Mouse (Mus musculus): ENCODE results near the gene Adipoq. TPM values are rescaled to one million over a fixed set of nuclear protein-coding genes. Genes with fewer than 3 reads are reported as not detected.

Gene Adipoq
- polyA plus RNA-seq, 1 experiment from 2014 or later = not detected

DNA sequence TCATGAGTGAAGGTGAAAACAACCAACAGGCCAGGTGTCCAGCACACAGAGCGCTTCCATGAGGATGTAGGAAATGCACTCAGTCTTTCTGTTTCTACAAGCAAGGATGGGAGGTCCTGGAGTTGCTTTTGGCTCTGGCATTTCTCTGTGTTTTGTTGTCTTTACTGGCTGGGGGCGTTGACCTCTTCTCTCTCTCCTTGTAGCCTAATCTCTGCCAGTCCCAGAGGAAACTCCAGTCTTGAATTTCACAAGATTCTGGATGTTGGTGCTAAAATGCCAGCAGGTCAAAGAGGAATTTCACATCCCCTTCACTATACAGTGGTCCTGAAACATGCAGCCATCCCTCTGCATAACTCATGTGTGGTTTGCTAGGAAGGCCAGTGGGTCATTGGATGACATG, 2.6 kb downstream of the Adipoq start:
- Histone ChIP-seq H3K9me3 (no peaks in the 10 kb centered on the region), H3K4me1 (replicated peaks) (no peaks in the 10 kb centered on the region), H3K36me3 (no peaks in the 10 kb centered on the region), H3K4me2 (replicated peaks) (no peak overlapping the region), H3K27me3 (replicated peaks) (no peaks in the 10 kb centered on the region), H3K27ac (no peak overlapping the region), H3K4me3 (replicated peaks) (no peak overlapping the region), H3K9ac (no peak overlapping the region)
- no peak for ATAC-seq
- 66% methylated on average over 2 of the region's 2 CpGs for WGBS

DNA sequence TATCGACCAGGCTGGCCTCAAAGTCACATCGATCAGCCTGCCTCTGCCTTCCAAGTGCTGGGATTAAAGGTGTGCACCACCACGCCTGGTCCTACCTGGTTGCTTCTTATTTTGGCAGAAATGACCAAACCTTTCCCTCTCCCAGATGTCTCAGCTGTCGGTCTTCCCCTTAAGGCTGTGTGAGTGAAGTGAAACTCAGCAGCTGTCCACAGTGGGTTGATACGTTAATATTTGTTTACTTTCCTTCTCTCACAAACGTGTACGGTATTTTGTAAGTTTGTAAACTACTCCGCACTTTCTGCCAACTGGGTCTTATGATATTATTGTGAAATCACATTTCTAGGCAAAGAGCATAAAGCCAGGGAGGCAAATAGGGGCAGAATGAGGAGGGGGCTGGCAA, 3.1 kb downstream of the Adipoq start:
- H3K27me3 ChIP-seq (replicated peaks) = no peaks in the 10 kb centered on the region
- H3K4me3 ChIP-seq (replicated peaks) = no peak overlapping the region
- no peaks in the 10 kb centered on the region for H3K36me3 ChIP-seq
- H3K4me1 ChIP-seq (replicated peaks) = no peaks in the 10 kb centered on the region
- WGBS = 59% methylated on average over 8 of the region's 8 CpGs
- no peak overlapping the region for H3K4me2 ChIP-seq (replicated peaks)
- H3K27ac ChIP-seq = no peak overlapping the region
- H3K9ac ChIP-seq = no peak overlapping the region
- no peaks in the 10 kb centered on the region for H3K9me3 ChIP-seq
- no peak for ATAC-seq

DNA sequence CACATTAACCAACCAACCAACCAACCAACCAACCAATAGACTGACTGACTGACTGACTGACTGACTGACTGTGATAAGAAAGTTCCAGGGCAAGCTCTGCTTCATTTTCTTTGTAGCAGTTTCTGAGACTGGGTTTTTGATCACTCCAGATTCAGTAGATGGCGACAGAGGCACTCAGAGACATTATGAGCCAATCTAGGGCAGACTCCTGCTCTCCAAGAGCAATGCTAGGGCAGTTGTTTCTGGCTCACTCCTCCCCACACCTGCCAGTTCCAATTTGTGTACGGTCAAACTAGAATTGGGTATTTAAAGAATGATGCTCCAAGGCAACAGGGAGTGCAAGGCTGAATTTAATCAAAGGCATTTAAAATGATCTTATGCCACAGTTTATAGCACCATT, 5.1 kb downstream of the Adipoq start:
- Histone ChIP-seq H3K9ac (no peak overlapping the region), H3K4me2 (replicated peaks) (no peak overlapping the region), H3K9me3 (no peaks in the 10 kb centered on the region), H3K27me3 (replicated peaks) (no peaks in the 10 kb centered on the region), H3K4me1 (replicated peaks) (no peaks in the 10 kb centered on the region), H3K36me3 (no peaks in the 10 kb centered on the region), H3K27ac (no peak overlapping the region), H3K4me3 (replicated peaks) (no peak overlapping the region)
- ATAC-seq = no peak
- WGBS = 16% methylated on average over 2 of the region's 2 CpGs

DNA sequence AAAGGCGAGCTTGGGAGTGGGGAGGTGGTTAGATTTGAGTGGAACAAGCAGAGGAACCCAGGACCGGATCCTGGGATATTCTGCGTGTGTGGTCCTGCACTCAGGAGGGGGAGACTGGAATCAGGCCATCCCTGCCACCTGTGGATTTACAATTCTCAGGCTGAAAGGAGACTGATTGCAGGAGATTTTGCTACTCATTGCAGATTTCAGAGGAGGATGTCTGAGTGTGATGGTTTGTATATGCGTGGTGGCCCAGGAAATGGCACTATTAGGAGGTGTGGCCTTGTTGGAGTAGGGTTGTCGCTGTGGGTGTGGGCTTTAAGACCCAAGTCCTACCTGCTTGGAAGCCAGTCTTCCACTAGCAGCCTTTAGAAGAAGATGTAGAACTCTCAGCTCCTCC, 7.9 kb downstream of the Adipoq start:
- no peaks in the 10 kb centered on the region for H3K27me3 ChIP-seq (replicated peaks)
- no peak overlapping the region for H3K27ac ChIP-seq
- no peaks in the 10 kb centered on the region for H3K4me1 ChIP-seq (replicated peaks)
- no peak overlapping the region for H3K4me3 ChIP-seq (replicated peaks)
- WGBS = 52% methylated on average over 5 of the region's 5 CpGs
- no peaks in the 10 kb centered on the region for H3K36me3 ChIP-seq
- H3K9ac ChIP-seq = no peak overlapping the region
- H3K9me3 ChIP-seq = no peaks in the 10 kb centered on the region
- no peak for ATAC-seq
- no peak overlapping the region for H3K4me2 ChIP-seq (replicated peaks)

DNA sequence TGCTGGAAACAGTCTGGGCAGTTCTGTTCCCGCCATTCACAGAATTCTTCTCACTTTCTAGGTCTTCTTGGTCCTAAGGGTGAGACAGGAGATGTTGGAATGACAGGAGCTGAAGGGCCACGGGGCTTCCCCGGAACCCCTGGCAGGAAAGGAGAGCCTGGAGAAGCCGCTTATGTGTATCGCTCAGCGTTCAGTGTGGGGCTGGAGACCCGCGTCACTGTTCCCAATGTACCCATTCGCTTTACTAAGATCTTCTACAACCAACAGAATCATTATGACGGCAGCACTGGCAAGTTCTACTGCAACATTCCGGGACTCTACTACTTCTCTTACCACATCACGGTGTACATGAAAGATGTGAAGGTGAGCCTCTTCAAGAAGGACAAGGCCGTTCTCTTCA, 10.7 kb downstream of the Adipoq start:
- Histone ChIP-seq H3K4me3 (replicated peaks) (no peak overlapping the region), H3K36me3 (no peaks in the 10 kb centered on the region), H3K9me3 (no peaks in the 10 kb centered on the region), H3K27ac (no peak overlapping the region), H3K27me3 (replicated peaks) (no peaks in the 10 kb centered on the region), H3K4me2 (replicated peaks) (no peak overlapping the region), H3K4me1 (replicated peaks) (no peaks in the 10 kb centered on the region), H3K9ac (no peak overlapping the region)
- ATAC-seq = no peak
- 95% methylated on average over 13 of the region's 13 CpGs for WGBS

DNA sequence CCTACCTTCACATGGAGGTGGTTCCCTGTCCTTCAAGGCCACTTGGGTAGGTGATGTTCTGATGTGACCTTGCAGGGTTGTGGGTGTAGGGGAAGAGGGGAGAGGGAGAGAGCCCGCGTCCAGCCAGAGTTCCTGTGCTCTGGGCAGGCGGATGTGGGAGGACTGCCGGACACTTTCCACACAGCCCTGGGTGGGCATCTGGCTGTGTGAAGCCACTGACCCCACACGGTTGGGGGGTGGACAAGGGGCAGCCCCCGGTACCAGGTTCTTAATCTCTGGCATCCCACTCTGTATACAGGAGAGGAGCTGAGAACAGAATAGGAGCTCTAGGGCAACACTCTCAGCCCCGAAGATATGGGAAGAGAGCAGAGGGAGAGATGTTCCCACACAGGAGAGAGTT, 12.0 kb downstream of the Adipoq start:
- H3K9ac ChIP-seq = no peak overlapping the region
- H3K36me3 ChIP-seq = no peaks in the 10 kb centered on the region
- H3K9me3 ChIP-seq = no peaks in the 10 kb centered on the region
- no peak overlapping the region for H3K4me3 ChIP-seq (replicated peaks)
- no peak overlapping the region for H3K4me2 ChIP-seq (replicated peaks)
- H3K4me1 ChIP-seq (replicated peaks) = no peaks in the 10 kb centered on the region
- H3K27ac ChIP-seq = no peak overlapping the region
- no peaks in the 10 kb centered on the region for H3K27me3 ChIP-seq (replicated peaks)
- 82% methylated on average over 7 of the region's 7 CpGs for WGBS
- ATAC-seq = no peak

DNA sequence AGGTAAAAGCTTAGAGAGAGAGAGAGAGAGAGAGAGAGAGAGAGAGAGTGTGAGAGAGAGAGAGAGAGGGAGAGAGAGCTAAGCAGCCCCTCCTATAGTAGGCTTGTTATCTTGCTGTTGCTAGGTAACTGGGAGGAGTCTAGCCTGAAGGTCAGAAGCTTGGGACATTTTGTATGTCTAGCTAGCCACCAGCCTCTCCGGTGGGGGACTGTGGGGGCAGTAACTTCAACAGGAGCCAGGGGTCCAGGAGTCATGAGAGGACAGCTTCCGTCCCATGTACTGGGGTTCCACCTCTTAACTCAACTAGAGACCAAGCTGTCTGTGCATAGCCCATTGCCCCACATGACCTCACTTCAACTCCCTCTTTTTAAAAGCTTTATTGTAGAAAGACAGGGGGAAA, 12.6 kb downstream of the Adipoq start:
- no peak overlapping the region for H3K4me2 ChIP-seq (replicated peaks)
- H3K4me3 ChIP-seq (replicated peaks) = no peak overlapping the region
- no peaks in the 10 kb centered on the region for H3K36me3 ChIP-seq
- H3K9me3 ChIP-seq = no peaks in the 10 kb centered on the region
- no peak for ATAC-seq
- H3K27ac ChIP-seq = no peak overlapping the region
- no peak overlapping the region for H3K9ac ChIP-seq
- H3K4me1 ChIP-seq (replicated peaks) = no peaks in the 10 kb centered on the region
- H3K27me3 ChIP-seq (replicated peaks) = no peaks in the 10 kb centered on the region
- 52% methylated on average over 2 of the region's 2 CpGs for WGBS

DNA sequence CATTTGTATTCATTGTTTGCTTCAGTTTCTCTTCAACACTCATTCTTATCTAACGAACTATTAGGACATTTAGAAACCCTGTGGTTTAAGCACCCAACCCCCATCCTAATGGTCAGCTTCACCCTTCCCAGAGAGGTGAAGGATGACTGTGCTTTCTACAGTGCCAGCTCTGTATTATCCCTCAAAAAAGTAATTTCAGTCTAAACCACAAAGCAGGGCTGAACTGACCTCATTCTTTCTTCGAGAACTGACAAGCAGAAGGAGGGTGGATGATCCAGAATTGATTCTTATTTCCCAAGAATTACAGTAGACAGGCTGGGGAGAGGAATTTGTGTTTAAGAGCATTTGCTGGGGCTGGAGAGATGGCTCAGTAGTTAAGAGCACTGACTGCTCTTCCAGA, 13.4 kb downstream of the Adipoq start:
- H3K4me3 ChIP-seq (replicated peaks) = no peak overlapping the region
- H3K4me2 ChIP-seq (replicated peaks) = no peak overlapping the region
- no peaks in the 10 kb centered on the region for H3K4me1 ChIP-seq (replicated peaks)
- WGBS = 53% methylated on average over 2 of the region's 2 CpGs
- H3K27ac ChIP-seq = no peak overlapping the region
- no peak for ATAC-seq
- no peaks in the 10 kb centered on the region for H3K36me3 ChIP-seq
- H3K9ac ChIP-seq = no peak overlapping the region
- H3K27me3 ChIP-seq (replicated peaks) = no peaks in the 10 kb centered on the region
- H3K9me3 ChIP-seq = no peaks in the 10 kb centered on the region

DNA sequence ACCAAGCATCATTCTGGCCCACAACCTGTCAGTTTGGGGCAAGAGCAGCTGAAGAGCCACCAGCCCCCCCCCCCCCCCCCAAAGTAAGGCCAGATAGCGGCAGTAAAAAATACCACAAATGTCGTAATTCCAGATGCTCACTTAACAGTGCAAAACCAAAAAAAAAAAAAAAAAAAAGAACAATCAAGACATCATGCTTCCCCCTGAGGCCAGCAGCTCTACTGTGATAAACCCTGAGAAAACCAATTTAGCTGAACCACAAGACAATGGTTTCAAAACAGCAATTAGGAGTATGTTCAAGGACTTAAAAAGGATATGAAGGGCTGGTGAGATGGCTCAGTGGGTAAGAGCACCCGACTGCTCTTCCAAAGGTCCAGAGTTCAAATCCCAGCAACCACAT, 15.8 kb downstream of the Adipoq start:
- H3K27ac ChIP-seq = no peak overlapping the region
- H3K4me2 ChIP-seq (replicated peaks) = no peak overlapping the region
- no peak for ATAC-seq
- no peak overlapping the region for H3K9ac ChIP-seq
- no peaks in the 10 kb centered on the region for H3K9me3 ChIP-seq
- H3K36me3 ChIP-seq = no peaks in the 10 kb centered on the region
- no peaks in the 10 kb centered on the region for H3K4me1 ChIP-seq (replicated peaks)
- WGBS = 85% methylated on average over 3 of the region's 3 CpGs
- H3K4me3 ChIP-seq (replicated peaks) = no peak overlapping the region
- H3K27me3 ChIP-seq (replicated peaks) = no peaks in the 10 kb centered on the region

DNA sequence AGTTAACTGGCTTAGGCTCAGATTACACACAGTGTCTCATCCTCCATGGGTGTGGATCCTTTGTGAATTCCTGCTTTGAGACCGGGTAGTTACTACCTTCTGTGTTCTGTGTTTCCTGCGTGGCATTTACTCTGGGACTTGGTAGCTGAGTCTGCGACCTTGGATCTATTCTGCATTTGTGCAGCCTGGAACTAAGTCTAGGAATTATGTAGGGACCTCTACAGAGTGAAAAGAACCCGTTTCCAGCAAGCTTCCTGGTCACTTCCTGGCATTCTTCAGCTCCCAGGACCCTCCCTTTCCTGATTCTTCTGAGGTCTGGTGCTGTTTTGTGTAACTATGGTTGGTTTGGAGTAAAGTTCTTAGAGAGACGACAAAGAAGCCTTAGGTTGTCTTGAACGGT, 18.1 kb downstream of the Adipoq start:
- H3K4me1 ChIP-seq (replicated peaks) = no peaks in the 10 kb centered on the region
- no peaks in the 10 kb centered on the region for H3K9me3 ChIP-seq
- 58% methylated on average over 6 of the region's 6 CpGs for WGBS
- ATAC-seq = no peak
- H3K36me3 ChIP-seq = no peaks in the 10 kb centered on the region
- no peak overlapping the region for H3K4me3 ChIP-seq (replicated peaks)
- H3K4me2 ChIP-seq (replicated peaks) = no peak overlapping the region
- H3K9ac ChIP-seq = no peak overlapping the region
- no peaks in the 10 kb centered on the region for H3K27me3 ChIP-seq (replicated peaks)
- H3K27ac ChIP-seq = no peak overlapping the region

DNA sequence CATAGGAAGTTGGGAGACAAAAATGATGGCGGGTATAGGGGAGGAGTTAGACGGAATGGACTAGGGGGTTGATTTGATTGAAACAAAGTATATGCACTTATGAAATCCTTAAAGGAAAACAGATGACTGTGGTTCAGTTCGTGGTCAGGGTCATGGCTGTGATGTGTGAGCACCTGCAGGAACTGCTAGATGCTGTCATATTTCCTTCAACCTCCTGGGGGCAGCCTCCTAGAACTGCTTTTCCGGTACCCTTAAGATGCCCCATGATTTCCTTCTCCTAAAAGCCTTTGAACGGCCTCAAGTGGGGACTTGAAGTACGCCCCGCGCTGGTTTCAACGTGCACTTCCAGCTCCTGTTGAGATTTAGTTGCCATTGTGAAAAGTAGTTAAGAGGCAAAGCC, 19.1 kb downstream of the Adipoq start:
- Histone ChIP-seq H3K9me3 (no peaks in the 10 kb centered on the region), H3K36me3 (no peaks in the 10 kb centered on the region), H3K27me3 (replicated peaks) (no peaks in the 10 kb centered on the region), H3K4me1 (replicated peaks) (no peaks in the 10 kb centered on the region), H3K4me3 (replicated peaks) (no peak overlapping the region), H3K27ac (no peak overlapping the region), H3K4me2 (replicated peaks) (no peak overlapping the region), H3K9ac (no peak overlapping the region)
- no peak for ATAC-seq
- 70% methylated on average over 9 of the region's 9 CpGs for WGBS

DNA sequence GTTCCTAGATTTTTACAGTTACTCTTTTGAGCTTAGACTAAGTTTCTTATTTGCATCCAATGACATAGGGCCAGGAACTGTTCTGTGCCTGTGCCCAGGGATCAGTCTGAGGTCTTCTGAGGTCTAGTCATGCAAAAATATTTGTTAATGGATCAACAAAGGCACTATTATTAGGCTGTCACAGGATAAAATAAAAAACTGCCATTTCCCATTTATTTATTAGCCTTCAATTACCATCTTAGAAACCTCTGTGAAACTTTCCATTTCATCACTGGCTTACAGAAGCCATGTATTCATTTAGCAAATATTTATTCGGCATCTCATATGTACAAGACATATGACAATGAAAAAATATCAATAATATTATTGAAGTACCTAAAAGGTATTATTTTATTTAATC, 20.3 kb downstream of the Adipoq start:
- Histone ChIP-seq H3K4me1 (replicated peaks) (no peaks in the 10 kb centered on the region), H3K4me2 (replicated peaks) (no peak overlapping the region), H3K27ac (no peak overlapping the region), H3K27me3 (replicated peaks) (no peaks in the 10 kb centered on the region), H3K9me3 (no peaks in the 10 kb centered on the region), H3K4me3 (replicated peaks) (no peak overlapping the region), H3K9ac (no peak overlapping the region), H3K36me3 (no peaks in the 10 kb centered on the region)
- 79% methylated on average over 1 of the region's 1 CpGs for WGBS
- ATAC-seq = no peak

DNA sequence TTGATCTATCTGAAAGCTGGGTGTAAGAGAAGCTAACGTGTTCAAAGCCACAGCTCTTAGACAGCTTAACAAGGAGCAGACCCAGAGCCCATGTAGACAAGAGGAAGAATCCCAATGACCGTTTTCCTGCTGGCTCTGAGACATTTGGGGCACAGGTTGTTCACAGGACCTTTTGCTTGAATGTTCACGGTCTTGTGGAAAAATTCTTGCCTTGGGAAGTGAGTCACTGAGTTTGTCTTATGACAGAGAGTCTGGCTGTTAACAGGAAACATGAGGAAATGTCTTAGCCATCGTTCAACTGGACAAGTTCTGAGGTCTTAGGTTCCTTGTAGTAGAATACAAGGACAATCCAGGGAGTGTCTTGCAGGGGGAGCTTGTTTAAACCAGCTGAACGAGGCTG, 20.7 kb downstream of the Adipoq start:
- WGBS = 54% methylated on average over 5 of the region's 5 CpGs
- Histone ChIP-seq H3K27me3 (replicated peaks) (no peaks in the 10 kb centered on the region), H3K9me3 (no peaks in the 10 kb centered on the region), H3K4me2 (replicated peaks) (no peak overlapping the region), H3K36me3 (no peaks in the 10 kb centered on the region), H3K4me3 (replicated peaks) (no peak overlapping the region), H3K9ac (no peak overlapping the region), H3K4me1 (replicated peaks) (no peaks in the 10 kb centered on the region), H3K27ac (no peak overlapping the region)
- no peak for ATAC-seq

DNA sequence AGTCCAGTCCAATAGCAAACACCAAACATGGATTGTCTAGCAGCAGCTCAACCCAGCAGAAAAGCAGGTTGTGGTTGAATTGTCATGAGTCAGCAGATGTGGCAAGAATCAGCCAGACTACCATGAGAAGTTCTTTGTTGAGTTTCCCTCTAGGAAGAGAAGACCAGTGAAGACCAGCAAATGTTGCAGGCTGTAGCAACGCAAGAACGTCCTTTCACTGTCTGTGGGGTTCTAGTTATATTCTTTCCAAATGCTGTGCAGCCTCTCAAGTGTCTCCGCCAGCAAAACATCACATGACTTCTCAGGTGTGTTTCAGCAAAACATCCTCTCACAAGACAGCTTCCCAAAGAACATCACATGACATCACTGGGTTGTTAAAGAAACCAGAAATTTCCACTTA, 24.5 kb downstream of the Adipoq start:
- Histone ChIP-seq H3K27me3 (replicated peaks) (no peaks in the 10 kb centered on the region), H3K9ac (no peak overlapping the region), H3K36me3 (no peaks in the 10 kb centered on the region), H3K9me3 (no peaks in the 10 kb centered on the region), H3K4me2 (replicated peaks) (no peak overlapping the region), H3K4me1 (replicated peaks) (no peaks in the 10 kb centered on the region), H3K4me3 (replicated peaks) (no peak overlapping the region), H3K27ac (no peak overlapping the region)
- WGBS = 82% methylated on average over 3 of the region's 3 CpGs
- no peak for ATAC-seq
